Mouse (Mus musculus) heart, adult 2 months (tissue): ENCODE measurements around the gene Erg. TPM values are rescaled to one million over a fixed set of nuclear protein-coding genes. Genes with fewer than 3 reads are reported as not detected.

Experiments
- DNase-seq, 2 experiments: peaks; one replicate each; pipeline ENCODE4 v3.0.0; 2021
- H3K27ac ChIP-seq: fragments of 200-600 bp; 2 replicates; pipeline ENCODE4 v1.8.1; 2022
- H3K27me3 ChIP-seq: fragments of 200-500 bp; 2 replicates; pipeline ENCODE4 v1.6.1; 2012; ENCODE audit warnings: mild to moderate bottlenecking, low read length, inconsistent platforms, mixed read lengths; ENCODE audit not compliant: control insufficient read depth, insufficient read depth
- H3K36me3 ChIP-seq: fragments of 200-500 bp; 2 replicates; pipeline ENCODE4 v1.6.1; 2012; ENCODE audit warnings: low read length, inconsistent platforms; ENCODE audit not compliant: control insufficient read depth, insufficient read depth
- H3K4me1 ChIP-seq: fragments of 200-500 bp; 2 replicates; pipeline ENCODE4 v1.6.1; 2011; ENCODE audit warnings: low read length; ENCODE audit not compliant: control insufficient read depth, insufficient read depth
- H3K4me3 ChIP-seq: fragments of 200-600 bp; 2 replicates; pipeline ENCODE4 v1.8.1; 2022
- H3K79me2 ChIP-seq: fragments of 200-500 bp; replicated peaks from 2 replicates; pipeline ENCODE4 v1.6.1; 2012; ENCODE audit warnings: mild to moderate bottlenecking, inconsistent platforms, low read length, moderate library complexity, mixed read lengths; ENCODE audit not compliant: control insufficient read depth, insufficient read depth
- H3K9ac ChIP-seq: fragments of 200-500 bp; 2 replicates; pipeline ENCODE4 v1.6.1; 2012; ENCODE audit warnings: low read depth, mild to moderate bottlenecking, control low read depth, inconsistent platforms, low read length, mixed read lengths
- CTCF ChIP-seq: fragments of 200-600 bp; IDR thresholded peaks from 2 replicates; pipeline ENCODE4 v1.8.1; 2022; ENCODE audit warnings: antibody characterized with exemption, mild to moderate bottlenecking, moderate library complexity
- EP300 ChIP-seq: fragments of 200-500 bp; IDR thresholded peaks from 2 replicates; pipeline ENCODE4 v1.6.1; 2011; ENCODE audit warnings: low read depth, low read length, control low read depth; ENCODE audit not compliant: insufficient read depth
- POLR2A ChIP-seq: fragments of 200-500 bp; IDR thresholded peaks from 2 replicates; pipeline ENCODE4 v1.6.1; 2011; ENCODE audit warnings: mild to moderate bottlenecking, low read depth, low read length, control low read depth; ENCODE audit not compliant: insufficient read depth
- WGBS: fragments of 180-500 bp; shearing (Covaris S2); methylation state at CpG from one replicate; pipeline ENCODE4 v1.1.7; 2018; 5-methylcytosine and 5-hydroxymethylcytosine counted together
- intact Hi-C: fragments of 180-260 bp; cut with DNase I; formaldehyde crosslinking; loops from one replicate; pipeline ENCODE4 v1.15.1; 2025
- long read RNA-seq: library from polyadenylated mRNA; stranded (forward); transcript quantifications from one replicate; pipeline ENCODE4 v2.0.0, GENCODE M21; 2021
- polyA plus RNA-seq: library from polyadenylated mRNA; depleted of rRNA; stranded (reverse); fragments of >200 nt; gene quantifications from 2 replicates; pipeline ENCODE4 v1.2.3, GENCODE M21; 2012; rRNA removed
- total RNA-seq, 2 experiments: library from RNA; stranded (reverse); gene quantifications; 2 replicates each; pipeline ENCODE4 v1.2.3; 2021

The Erg gene
- 10 to 100 TPM; 22.1 to 26.6 TPM for total RNA-seq
- 19.8 and 25.5 TPM in 2 replicates for polyA plus RNA-seq
- long read RNA-seq, partial matches to known transcripts = 0 of 4 reads
- long read RNA-seq, other reads (novel, unspliced or antisense) = 3 of 4 reads

- Histone ChIP-seq H3K27me3 (peaks cover 13% of the 10 kb centered on the region), H3K4me3 (peak within 1 kb of the TSS; percentile 28), H3K9ac (no peak within 1 kb of the TSS), H3K36me3 (no peaks in the 10 kb centered on the region), H3K79me2 (no peaks in the 10 kb centered on the region), H3K27ac (no peak within 1 kb of the TSS), H3K4me1 (no peaks in the 10 kb centered on the region; the same call in 1 of the 2 replicates)
- no peak for TF ChIP-seq EP300
- TF ChIP-seq POLR2A = no peak
- no peak for TF ChIP-seq CTCF
- intact Hi-C loops = no loop called here
- WGBS = 4% methylated on average over 5 of the region's 5 CpGs
- no peak for DNase-seq
These were observed at the start of gene Erg for GRCm38 (mm10) chr16:95586311-95586602. Gene Erg, minus strand, starts transcription at chr16:95586593.

DNA sequence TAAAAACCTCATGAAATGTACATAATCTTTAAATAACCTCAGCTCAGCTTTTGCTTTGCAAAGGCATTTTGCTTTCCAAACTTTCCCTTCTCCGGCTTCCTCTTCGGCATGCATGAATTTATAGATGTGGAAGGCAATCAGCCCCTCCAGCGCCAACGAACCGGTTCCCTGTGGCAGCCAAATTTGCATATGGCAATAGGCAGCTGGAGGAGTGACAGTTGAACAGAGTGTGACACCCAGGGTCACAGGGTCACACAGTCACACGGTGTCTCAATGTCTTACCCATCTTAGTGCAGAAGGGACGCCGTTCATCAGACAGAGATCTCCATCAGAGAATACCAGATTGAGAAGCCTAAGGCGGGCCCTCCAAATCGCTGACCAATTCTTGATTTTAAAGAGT, 45.4 kb upstream of the Erg start:
- intact Hi-C loops = no loop called here
- WGBS = 84% methylated on average over 10 of the region's 10 CpGs
- no peak for DNase-seq
- no peak overlapping the region for H3K9ac ChIP-seq
- no peaks in the 10 kb centered on the region for H3K36me3 ChIP-seq
- no peaks in the 10 kb centered on the region for H3K27me3 ChIP-seq
- no peak overlapping the region for H3K27ac ChIP-seq
- no peak overlapping the region for H3K4me3 ChIP-seq
- H3K79me2 ChIP-seq = no peaks in the 10 kb centered on the region
- no peaks in the 10 kb centered on the region for H3K4me1 ChIP-seq
- no peak for TF ChIP-seq CTCF

GRCm38 (mm10) chr16:95623876-95624770, 37.7 kb upstream of the Erg start:
- Histone ChIP-seq H3K9ac (no peak overlapping the region), H3K4me3 (no peak overlapping the region), H3K79me2 (no peaks in the 10 kb centered on the region), H3K4me1 (no peaks in the 10 kb centered on the region), H3K36me3 (no peaks in the 10 kb centered on the region), H3K27me3 (no peaks in the 10 kb centered on the region), H3K27ac (no peak overlapping the region)
- DNase-seq = no peak
- intact Hi-C loops = no loop called here
- TF ChIP-seq CTCF (no peak), EP300 (no peak), POLR2A (no peak)
- 80% methylated on average over 7 of the region's 7 CpGs for WGBS

DNA sequence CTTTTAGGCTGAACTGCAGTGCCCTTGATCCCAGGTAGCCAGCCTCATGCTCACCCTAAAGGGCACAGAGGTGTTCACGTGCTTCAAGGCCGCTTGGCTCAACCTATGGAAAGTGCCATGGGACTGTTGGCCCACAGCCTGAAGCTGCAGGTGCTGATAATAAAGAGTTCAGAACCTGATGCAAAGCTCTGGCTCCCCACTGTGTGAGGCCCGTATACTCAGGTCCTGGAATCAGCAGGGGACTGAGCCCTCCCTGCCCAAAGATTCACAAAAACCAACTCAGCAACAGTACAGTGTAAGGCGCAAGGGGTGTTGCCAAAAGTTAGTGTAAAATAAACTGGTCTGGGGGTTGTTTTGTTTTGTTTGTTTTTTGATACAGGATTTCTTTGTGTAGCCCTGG, 36.7 kb upstream of the Erg start:
- no peak overlapping the region for H3K4me3 ChIP-seq
- no peaks in the 10 kb centered on the region for H3K27me3 ChIP-seq
- no peaks in the 10 kb centered on the region for H3K79me2 ChIP-seq
- H3K36me3 ChIP-seq = no peaks in the 10 kb centered on the region
- intact Hi-C loops = no loop called here
- no peaks in the 10 kb centered on the region for H3K4me1 ChIP-seq
- no peak overlapping the region for H3K27ac ChIP-seq
- 94% methylated on average over 4 of the region's 4 CpGs for WGBS
- no peak for DNase-seq
- no peak overlapping the region for H3K9ac ChIP-seq
- no peak for TF ChIP-seq EP300
- no peak for TF ChIP-seq CTCF
- TF ChIP-seq POLR2A = no peak

DNA sequence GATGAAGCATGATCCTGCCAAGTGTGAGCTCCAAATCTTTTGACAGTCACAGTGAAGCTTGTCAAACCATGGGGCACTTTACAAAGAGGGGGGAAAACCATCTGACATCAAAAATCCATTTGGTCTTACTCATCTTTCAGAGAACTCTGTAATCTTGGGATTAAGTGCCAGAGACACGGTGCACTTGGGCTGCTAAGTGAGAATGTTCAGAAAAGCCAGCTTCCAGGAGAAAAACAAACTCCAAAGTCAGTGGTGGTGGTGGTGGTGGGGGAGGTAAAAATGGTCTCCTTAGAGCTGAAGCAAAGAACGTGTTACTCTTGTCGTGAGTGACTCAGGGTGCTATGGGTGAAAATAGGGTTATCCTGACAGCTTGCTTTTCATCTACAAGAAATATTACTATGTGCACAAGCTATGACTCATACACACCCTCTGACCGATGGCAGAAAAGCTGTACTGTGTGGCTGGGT, 33.5 kb upstream of the Erg start:
- DNase-seq = no peak
- H3K4me1 ChIP-seq = no peaks in the 10 kb centered on the region
- no peak overlapping the region for H3K9ac ChIP-seq
- H3K27me3 ChIP-seq = no peaks in the 10 kb centered on the region
- WGBS = 66% methylated on average over 4 of the region's 4 CpGs
- no peak for TF ChIP-seq EP300
- TF ChIP-seq CTCF = no peak
- no peak for TF ChIP-seq POLR2A
- no peak overlapping the region for H3K27ac ChIP-seq
- intact Hi-C loops = no loop called here
- H3K79me2 ChIP-seq = no peaks in the 10 kb centered on the region
- no peaks in the 10 kb centered on the region for H3K36me3 ChIP-seq
- no peak overlapping the region for H3K4me3 ChIP-seq

DNA sequence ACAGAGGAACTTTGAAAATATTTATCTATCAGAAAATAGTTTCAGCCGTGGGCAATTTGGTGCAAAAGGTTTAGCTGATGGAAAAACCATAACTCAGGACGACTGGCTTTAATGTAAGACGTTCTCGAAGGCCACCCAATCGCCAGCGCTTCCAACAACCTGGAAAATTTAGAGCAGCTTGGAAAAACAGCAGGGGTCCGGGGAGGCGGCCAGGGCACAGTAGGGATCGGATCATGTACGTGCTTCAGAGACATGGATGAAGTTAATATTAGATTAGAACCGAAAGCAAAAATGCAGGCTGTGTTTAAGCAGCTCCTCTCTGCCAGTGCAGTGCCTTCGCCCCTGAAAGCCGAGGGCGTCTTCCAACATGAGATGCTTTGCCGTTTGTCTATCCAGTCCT, 31.8 kb upstream of the Erg start:
- no peak for DNase-seq
- no peaks in the 10 kb centered on the region for H3K79me2 ChIP-seq
- H3K4me1 ChIP-seq = no peaks in the 10 kb centered on the region
- no peak overlapping the region for H3K27ac ChIP-seq
- intact Hi-C loops = no loop called here
- no peak overlapping the region for H3K9ac ChIP-seq
- H3K27me3 ChIP-seq = no peaks in the 10 kb centered on the region
- TF ChIP-seq CTCF = no peak
- H3K36me3 ChIP-seq = no peaks in the 10 kb centered on the region
- WGBS = 57% methylated on average over 15 of the region's 15 CpGs
- no peak overlapping the region for H3K4me3 ChIP-seq
